Mouse (Mus musculus): ENCODE data around the gene Klhl25.
"Not testable (repeated sequence)": the region's sequence is repeated elsewhere in the genome, so short reads cannot be mapped to it uniquely, and the experiment has no call there.

Gene Klhl25

GRCm38 (mm10) chr7:75848115-75848775, at the start of gene Klhl25:
TSS of gene Klhl25 (plus strand) at chr7:75848310.
- peak; percentile 83 for DNase-seq (ENCODE audit: extremely low spot score, low read depth, low spot score)

DNA sequence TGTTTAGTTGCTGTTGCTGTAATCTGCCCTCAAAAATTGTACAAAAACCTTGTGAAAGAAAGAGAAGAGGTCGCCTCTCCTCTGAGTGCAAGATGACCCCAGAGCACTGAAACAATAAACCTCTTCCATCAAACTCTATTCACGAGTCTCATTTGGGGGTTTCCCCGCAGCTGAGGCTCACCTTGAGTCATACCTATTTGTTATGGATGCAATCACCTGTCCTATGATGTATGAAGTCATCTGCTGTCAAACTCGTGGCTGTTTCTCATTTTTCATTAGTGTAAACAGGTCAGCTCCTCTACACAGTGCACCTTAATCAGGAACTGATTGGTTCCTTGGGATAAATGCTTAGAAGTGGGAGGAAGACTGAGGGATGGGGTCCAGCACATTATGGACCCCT, 47.6 kb upstream of the Klhl25 start:
- DNase-seq (ENCODE audit: extremely low spot score, low read depth, low spot score): no peak

- no peak for DNase-seq (ENCODE audit: extremely low spot score, low read depth, low spot score)
Measured at GRCm38 (mm10) chr7:75801022-75801421, 47.1 kb upstream of the Klhl25 start.

GRCm38 (mm10) chr7:75801621-75802358, 46.3 kb upstream of the Klhl25 start:
- DNase-seq (ENCODE audit: extremely low spot score, low read depth, low spot score): no peak

DNA sequence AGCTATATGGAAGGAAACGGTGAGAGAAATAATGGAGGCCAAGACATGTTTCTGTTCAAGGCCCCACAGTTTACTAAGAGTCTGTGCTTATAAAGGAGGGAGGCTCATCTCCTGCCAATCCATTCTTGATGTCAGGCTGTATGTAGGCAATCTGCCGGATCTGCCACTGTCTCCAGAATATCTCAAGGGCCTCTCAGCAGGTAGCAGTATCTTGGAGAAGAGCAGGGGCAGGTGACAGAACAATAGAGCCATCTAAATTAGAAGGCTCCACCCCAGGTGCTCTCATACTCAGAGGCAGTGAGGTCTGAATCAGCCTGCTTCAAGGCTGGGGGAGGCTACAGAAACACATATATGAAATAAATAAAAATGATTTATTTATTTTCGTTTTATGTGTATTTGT, 45.2 kb upstream of the Klhl25 start:
- DNase-seq (ENCODE audit: extremely low spot score, low read depth, low spot score): no peak

- no peak for DNase-seq (ENCODE audit: extremely low spot score, low read depth, low spot score)
Measured at GRCm38 (mm10) chr7:75806161-75806560, 41.9 kb upstream of the Klhl25 start.

GRCm38 (mm10) chr7:75806711-75807110, 41.4 kb upstream of the Klhl25 start:
- DNase-seq (ENCODE audit: extremely low spot score, low read depth, low spot score): no peak

GRCm38 (mm10) chr7:75807460-75808304, 40.4 kb upstream of the Klhl25 start:
- DNase-seq (ENCODE audit: extremely low spot score, low read depth, low spot score): no peak

DNA sequence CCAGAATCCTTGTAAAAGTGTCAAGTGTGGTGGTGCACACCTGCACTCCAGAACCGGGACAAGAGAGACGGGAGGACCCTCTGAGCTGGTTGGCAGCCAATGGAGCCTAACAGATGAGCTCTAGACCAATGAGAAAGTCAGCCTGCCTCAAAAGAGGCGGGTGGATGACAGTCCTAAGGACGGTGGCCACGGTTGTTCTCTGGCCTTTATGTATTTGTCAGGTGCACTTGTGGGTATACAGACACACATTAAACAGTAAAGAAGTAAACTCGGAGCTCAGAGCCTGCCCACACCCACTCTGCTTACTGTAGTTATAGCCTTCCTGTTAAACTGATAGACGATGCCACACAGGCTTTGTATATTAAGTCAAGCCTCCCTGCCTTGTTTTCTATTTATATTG, 27.4 kb upstream of the Klhl25 start:
- no peak for DNase-seq (ENCODE audit: extremely low spot score, low read depth, low spot score)

DNA sequence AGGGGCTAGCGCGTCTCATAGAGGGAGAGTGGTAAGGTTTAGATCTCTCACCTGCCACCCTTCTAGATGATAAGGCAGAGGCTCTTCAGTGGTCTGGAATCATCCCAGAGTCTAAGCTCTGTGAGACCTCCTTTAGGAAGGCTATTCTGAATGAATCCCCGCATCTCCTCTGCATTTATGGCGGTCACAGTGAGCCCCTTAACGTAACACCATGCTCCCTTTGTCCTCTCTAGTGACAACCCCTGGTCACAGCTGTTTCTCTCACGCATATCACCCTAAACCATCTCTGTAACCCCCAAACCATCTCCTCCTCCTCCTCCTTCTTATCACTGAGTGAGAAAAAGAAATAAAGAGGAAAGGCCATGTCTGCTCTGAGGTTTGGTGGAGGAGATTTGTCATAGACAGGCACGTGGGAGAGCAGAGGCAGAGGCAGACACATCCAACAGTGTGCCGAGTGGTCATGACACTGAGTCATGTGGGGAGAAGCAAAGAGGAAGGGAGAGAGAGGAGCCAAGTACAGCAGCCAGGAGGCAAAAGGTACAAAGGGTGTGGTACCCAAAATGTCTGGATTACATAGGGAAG, 25.9 kb upstream of the Klhl25 start:
- DNase-seq (ENCODE audit: extremely low spot score, low read depth, low spot score): no peak

GRCm38 (mm10) chr7:75823071-75823470, 25.0 kb upstream of the Klhl25 start:
- DNase-seq (ENCODE audit: extremely low spot score, low read depth, low spot score): no peak

- DNase-seq (ENCODE audit: extremely low spot score, low read depth, low spot score): no peak
Measured at GRCm38 (mm10) chr7:75826360-75827103, 21.6 kb upstream of the Klhl25 start.

- no peak for DNase-seq (ENCODE audit: extremely low spot score, low read depth, low spot score)
Measured at GRCm38 (mm10) chr7:75827357-75827756, 20.8 kb upstream of the Klhl25 start.

- DNase-seq (ENCODE audit: extremely low spot score, low read depth, low spot score): no peak
Measured at GRCm38 (mm10) chr7:75827850-75828249, 20.3 kb upstream of the Klhl25 start.

DNA sequence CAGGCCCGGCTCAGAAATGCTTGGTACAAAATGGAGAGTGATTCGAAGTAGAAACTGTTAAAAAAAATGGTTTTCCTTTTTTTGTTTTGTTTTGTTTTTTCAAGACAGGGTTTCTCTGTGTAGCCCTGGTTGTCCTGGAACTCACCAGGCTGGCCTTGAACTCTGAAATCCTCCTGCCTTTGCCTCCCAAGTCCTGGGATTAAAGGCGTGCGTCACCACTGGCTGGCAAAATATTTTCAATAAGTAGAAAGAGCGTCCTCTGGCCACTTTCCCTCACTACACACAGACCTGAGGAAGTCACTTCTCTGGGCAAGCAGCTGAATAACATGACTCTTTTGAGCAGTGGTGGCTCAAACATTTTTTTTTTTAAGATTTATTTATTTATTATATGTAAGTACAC, 19.6 kb upstream of the Klhl25 start:
- DNase-seq (ENCODE audit: extremely low spot score, low read depth, low spot score): no peak

DNA sequence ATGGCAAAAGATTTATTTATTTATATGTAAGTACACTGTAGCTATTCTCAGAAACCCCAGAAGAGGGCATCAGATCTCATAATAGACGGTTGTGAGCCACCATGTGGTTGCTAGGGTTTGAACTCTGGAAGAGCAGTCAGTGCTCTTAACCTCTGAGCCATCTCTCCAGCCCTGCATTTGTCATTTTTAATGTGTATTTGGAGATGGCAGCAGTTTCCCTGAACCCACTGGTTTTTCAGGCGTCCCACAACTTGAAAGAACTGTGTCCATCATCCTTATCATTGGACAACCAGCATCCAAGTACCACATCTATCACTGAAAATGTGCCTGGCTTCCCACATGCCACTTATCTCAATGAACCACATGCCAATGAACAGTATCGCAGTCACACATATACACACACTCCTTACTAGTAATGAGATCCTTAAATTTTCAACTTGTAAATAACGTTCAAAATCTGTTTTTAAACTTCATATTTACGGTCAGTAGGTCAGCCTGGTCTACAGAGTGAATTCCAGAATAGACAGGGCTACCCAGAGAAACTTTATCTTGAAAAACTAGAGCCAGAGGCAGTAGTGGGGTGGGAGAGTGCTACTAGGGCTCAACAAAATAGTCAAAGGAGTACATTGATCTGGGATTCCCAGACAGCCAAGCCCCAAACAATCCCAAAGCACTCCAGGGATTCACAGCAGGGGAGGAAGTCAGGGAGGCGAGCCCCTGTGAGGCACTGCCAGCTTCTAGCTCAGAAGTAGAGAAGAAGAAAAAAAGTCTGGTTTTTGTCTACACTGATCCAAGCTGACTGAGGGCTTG, 17.7 kb upstream of the Klhl25 start:
- DNase-seq (ENCODE audit: extremely low spot score, low read depth, low spot score): no peak

GRCm38 (mm10) chr7:75833960-75834359, 14.2 kb upstream of the Klhl25 start:
- not testable (repeated sequence) for DNase-seq (ENCODE audit: extremely low spot score, low read depth, low spot score)

GRCm38 (mm10) chr7:75834932-75835631, 13.0 kb upstream of the Klhl25 start:
- DNase-seq (ENCODE audit: extremely low spot score, low read depth, low spot score): not testable (repeated sequence)

- DNase-seq (ENCODE audit: extremely low spot score, low read depth, low spot score): no peak
Measured at GRCm38 (mm10) chr7:75840071-75840470, 8.0 kb upstream of the Klhl25 start.
